Mouse (Mus musculus) heart, adult 2 months (tissue): ENCODE data around the gene Selenof. TPM values are rescaled to one million over a fixed set of nuclear protein-coding genes. Genes with fewer than 3 reads are reported as not detected.

Experiments
- DNase-seq, 2 experiments: peaks; one replicate each; pipeline ENCODE4 v3.0.0; 2021
- H3K27ac ChIP-seq: fragments of 200-600 bp; 2 replicates; pipeline ENCODE4 v1.8.1; 2022
- H3K27me3 ChIP-seq: fragments of 200-500 bp; 2 replicates; pipeline ENCODE4 v1.6.1; 2012; ENCODE audit warnings: mild to moderate bottlenecking, low read length, inconsistent platforms, mixed read lengths; ENCODE audit not compliant: control insufficient read depth, insufficient read depth
- H3K36me3 ChIP-seq: fragments of 200-500 bp; 2 replicates; pipeline ENCODE4 v1.6.1; 2012; ENCODE audit warnings: low read length, inconsistent platforms; ENCODE audit not compliant: control insufficient read depth, insufficient read depth
- H3K4me1 ChIP-seq: fragments of 200-500 bp; 2 replicates; pipeline ENCODE4 v1.6.1; 2011; ENCODE audit warnings: low read length; ENCODE audit not compliant: control insufficient read depth, insufficient read depth
- H3K4me3 ChIP-seq: fragments of 200-600 bp; 2 replicates; pipeline ENCODE4 v1.8.1; 2022
- H3K79me2 ChIP-seq: fragments of 200-500 bp; replicated peaks from 2 replicates; pipeline ENCODE4 v1.6.1; 2012; ENCODE audit warnings: mild to moderate bottlenecking, inconsistent platforms, low read length, moderate library complexity, mixed read lengths; ENCODE audit not compliant: control insufficient read depth, insufficient read depth
- H3K9ac ChIP-seq: fragments of 200-500 bp; 2 replicates; pipeline ENCODE4 v1.6.1; 2012; ENCODE audit warnings: low read depth, mild to moderate bottlenecking, control low read depth, inconsistent platforms, low read length, mixed read lengths
- CTCF ChIP-seq: fragments of 200-600 bp; IDR thresholded peaks from 2 replicates; pipeline ENCODE4 v1.8.1; 2022; ENCODE audit warnings: antibody characterized with exemption, mild to moderate bottlenecking, moderate library complexity
- EP300 ChIP-seq: fragments of 200-500 bp; IDR thresholded peaks from 2 replicates; pipeline ENCODE4 v1.6.1; 2011; ENCODE audit warnings: low read depth, low read length, control low read depth; ENCODE audit not compliant: insufficient read depth
- POLR2A ChIP-seq: fragments of 200-500 bp; IDR thresholded peaks from 2 replicates; pipeline ENCODE4 v1.6.1; 2011; ENCODE audit warnings: mild to moderate bottlenecking, low read depth, low read length, control low read depth; ENCODE audit not compliant: insufficient read depth
- WGBS: fragments of 180-500 bp; shearing (Covaris S2); methylation state at CpG from one replicate; pipeline ENCODE4 v1.1.7; 2018; 5-methylcytosine and 5-hydroxymethylcytosine counted together
- intact Hi-C: fragments of 180-260 bp; cut with DNase I; formaldehyde crosslinking; loops from one replicate; pipeline ENCODE4 v1.15.1; 2025
- long read RNA-seq: library from polyadenylated mRNA; stranded (forward); transcript quantifications from one replicate; pipeline ENCODE4 v2.0.0, GENCODE M21; 2021
- polyA plus RNA-seq: library from polyadenylated mRNA; depleted of rRNA; stranded (reverse); fragments of >200 nt; gene quantifications from 2 replicates; pipeline ENCODE4 v1.2.3, GENCODE M21; 2012; rRNA removed
- total RNA-seq, 2 experiments: library from RNA; stranded (reverse); gene quantifications; 2 replicates each; pipeline ENCODE4 v1.2.3; 2021

Selenof gene
- total RNA-seq (100 to 1,000 TPM; 127 to 136 TPM), polyA plus RNA-seq (97.2 and 155 TPM in 2 replicates)
- long read RNA-seq, transcript Selenof-201 (5 exons, 1,514 nt), result major isoform, 42 of 44 reads
- long read RNA-seq, partial matches to known transcripts, result 0 of 44 reads
- long read RNA-seq, other reads (novel, unspliced or antisense), result 2 of 44 reads

GRCm38 (mm10) chr3:144570047-144570815 is at the start of gene Selenof, which contains the start of gene Hs2st1:
Gene Selenof, plus strand, starts transcription at chr3:144570304.
Gene Hs2st1, minus strand, starts transcription at chr3:144570181.
- DNase-seq, result peak; percentile 92 to 98
- Histone ChIP-seq H3K27ac (peak within 1 kb of the TSS; percentile 100), H3K4me1 (peaks cover 6% of the 10 kb centered on the region), H3K27me3 (no peaks in the 10 kb centered on the region), H3K79me2 (peaks cover 5% of the 10 kb centered on the region), H3K9ac (peak within 1 kb of the TSS; percentile 95), H3K4me3 (peak within 1 kb of the TSS; percentile 92), H3K36me3 (peaks cover 17% of the 10 kb centered on the region)
- intact Hi-C loops, result loop anchor here (2.0 kb wide), 1 partner anchor 17 kb away; no protein-coding TSS in a partner anchor
- TF ChIP-seq POLR2A, result peak; percentile 93
- peak; percentile 40 for TF ChIP-seq CTCF
- TF ChIP-seq EP300, result peak; percentile 81; the same call in 1 of the 2 replicates
- under 1% methylated on average over 50 of the region's 69 CpGs for WGBS

- no peak for TF ChIP-seq CTCF
- TF ChIP-seq EP300, result no peak
- TF ChIP-seq POLR2A, result no peak
- intact Hi-C loops, result no loop called here
- Histone ChIP-seq H3K9ac (no peak overlapping the region), H3K27me3 (no peaks in the 10 kb centered on the region), H3K79me2 (no peaks in the 10 kb centered on the region), H3K27ac (no peak overlapping the region), H3K4me1 (peaks cover 1% of the 10 kb centered on the region), H3K4me3 (no peak overlapping the region), H3K36me3 (no peaks in the 10 kb centered on the region)
- DNase-seq, result no peak
- 63% methylated on average over 7 of the region's 7 CpGs for WGBS
Observed at GRCm38 (mm10) chr3:144527918-144528317, 42.2 kb upstream of the Selenof start.

GRCm38 (mm10) chr3:144531023-144531422 is 39.1 kb upstream of the Selenof start:
- no peak overlapping the region for H3K27ac ChIP-seq
- WGBS, result 15% methylated on average over 5 of the region's 5 CpGs
- TF ChIP-seq POLR2A, result no peak
- TF ChIP-seq EP300, result no peak
- TF ChIP-seq CTCF, result peak; percentile 67
- H3K27me3 ChIP-seq, result no peaks in the 10 kb centered on the region
- H3K4me3 ChIP-seq, result no peak overlapping the region; the same call in 1 of the 2 replicates
- no peak overlapping the region for H3K9ac ChIP-seq
- H3K79me2 ChIP-seq, result no peaks in the 10 kb centered on the region
- no peaks in the 10 kb centered on the region for H3K36me3 ChIP-seq
- H3K4me1 ChIP-seq, result peaks cover 1% of the 10 kb centered on the region
- intact Hi-C loops, result loop anchor here (1.0 to 2.0 kb wide), 2 partner anchors 86 to 190 kb away; partner anchors contain the start of gene Sh3glb1
- no peak for DNase-seq

GRCm38 (mm10) chr3:144535056-144535455 is 35.0 kb upstream of the Selenof start:
- Histone ChIP-seq H3K4me1 (peaks cover 1% of the 10 kb centered on the region), H3K27ac (no peak overlapping the region), H3K36me3 (peaks cover 5% of the 10 kb centered on the region), H3K79me2 (no peaks in the 10 kb centered on the region), H3K9ac (no peak overlapping the region), H3K27me3 (no peaks in the 10 kb centered on the region), H3K4me3 (no peak overlapping the region)
- WGBS, result 95% methylated on average over 4 of the region's 4 CpGs
- TF ChIP-seq CTCF, result no peak
- TF ChIP-seq EP300, result no peak
- no peak for TF ChIP-seq POLR2A
- intact Hi-C loops, result no loop called here
- no peak for DNase-seq

- Histone ChIP-seq H3K4me1 (peaks cover 1% of the 10 kb centered on the region; the same call in 1 of the 2 replicates), H3K27ac (no peak overlapping the region), H3K9ac (no peak overlapping the region), H3K27me3 (no peaks in the 10 kb centered on the region), H3K79me2 (no peaks in the 10 kb centered on the region), H3K36me3 (peaks cover 5% of the 10 kb centered on the region), H3K4me3 (no peak overlapping the region)
- TF ChIP-seq CTCF (no peak), EP300 (no peak), POLR2A (no peak)
- intact Hi-C loops, result no loop called here
- WGBS, result 63% methylated on average over 7 of the region's 7 CpGs
- DNase-seq, result no peak
Observed at GRCm38 (mm10) chr3:144537078-144537855, 32.8 kb upstream of the Selenof start.
